Mouse (Mus musculus) C2C12 (cell line): ENCODE measurements around the gene Snx17. TPM values are rescaled to one million over a fixed set of nuclear protein-coding genes. Genes with fewer than 3 reads are reported as not detected.

Experiments used
- H3K27me3 ChIP-seq: one replicate; pipeline ENCODE4 v1.6.1; 2011; ENCODE audit not compliant: control insufficient read depth, insufficient read depth, insufficient read length
- H3K36me3 ChIP-seq: one replicate; pipeline ENCODE4 v1.6.1; 2011; ENCODE audit not compliant: control insufficient read depth, insufficient read depth
- H3K4me3 ChIP-seq: one replicate; pipeline ENCODE4 v1.5.1; 2011; ENCODE audit warnings: mild to moderate bottlenecking, control low read depth; ENCODE audit not compliant: poor library complexity, insufficient read depth, severe bottlenecking
- H3K79me2 ChIP-seq: one replicate; pipeline ENCODE4 v1.6.1; 2011; ENCODE audit not compliant: control insufficient read depth, insufficient read depth
- H3K79me3 ChIP-seq: one replicate; pipeline ENCODE4 v1.6.1; 2011; ENCODE audit warnings: low read depth, control low read depth
- H3ac ChIP-seq: one replicate; pipeline ENCODE3; 2011; ENCODE audit warnings: low read depth; ENCODE audit not compliant: control insufficient read depth, insufficient read length
- CEBPB ChIP-seq: IDR thresholded peaks from one replicate; pipeline ENCODE4 v1.6.1; 2011; ENCODE audit warnings: low read depth, mild to moderate bottlenecking, control low read depth, moderate library complexity
- CTCF ChIP-seq: IDR thresholded peaks from one replicate; pipeline ENCODE4 v1.5.1; 2011; ENCODE audit not compliant: control insufficient read depth, insufficient read depth, insufficient read length
- FOSL1 ChIP-seq: IDR thresholded peaks from one replicate; pipeline ENCODE4 v1.8.0; 2011; ENCODE audit warnings: mild to moderate bottlenecking, low read length; ENCODE audit not compliant: poor library complexity, insufficient read depth, severe bottlenecking
- MAX ChIP-seq: IDR thresholded peaks from one replicate; pipeline ENCODE4 v1.6.1; 2011; ENCODE audit warnings: mild to moderate bottlenecking, control low read depth
- MYOD1 ChIP-seq: IDR thresholded peaks from one replicate; pipeline ENCODE4 v1.6.1; 2011; ENCODE audit warnings: low read depth; ENCODE audit not compliant: control insufficient read depth, insufficient read length
- MYOG ChIP-seq: IDR thresholded peaks from one replicate; pipeline ENCODE4 v1.6.1; 2011; ENCODE audit not compliant: control insufficient read depth, insufficient read length; ENCODE audit errors: extremely low read depth
- USF1 ChIP-seq: IDR thresholded peaks from one replicate; pipeline ENCODE4 v1.6.1; 2011; ENCODE audit warnings: low read depth, mild to moderate bottlenecking, control low read depth, moderate library complexity
- polyA plus RNA-seq: library from polyadenylated mRNA; unstranded; fragments of >200 nt; fragmentation: generic; extraction: Trizol; gene quantifications from one replicate; pipeline ENCODE4 v1.2.1, GENCODE M21; 2012; ENCODE audit warnings: missing spikeins

Gene Snx17
- polyA plus RNA-seq, 1 experiment, result 115 TPM

GRCm38 (mm10) chr5:31198616-31199320 is 5.7 kb downstream of the Snx17 start:
- Histone ChIP-seq H3K79me2 (peaks cover 34% of the 10 kb centered on the region), H3K79me3 (peaks cover 19% of the 10 kb centered on the region), H3K4me3 (no peak overlapping the region), H3K36me3 (peaks cover 80% of the 10 kb centered on the region), H3ac (no peak overlapping the region), H3K27me3 (no peaks in the 10 kb centered on the region)
- TF ChIP-seq USF1 (no peak), CEBPB (no peak), MYOG (no peak), MAX (no peak), FOSL1 (no peak), CTCF (no peak), MYOD1 (no peak)

- no peak overlapping the region for H3ac ChIP-seq
- peaks cover 82% of the 10 kb centered on the region for H3K36me3 ChIP-seq
- H3K79me2 ChIP-seq, result peaks cover 28% of the 10 kb centered on the region
- H3K79me3 ChIP-seq, result peaks cover 15% of the 10 kb centered on the region
- no peaks in the 10 kb centered on the region for H3K27me3 ChIP-seq
- TF ChIP-seq CEBPB (no peak), MYOD1 (no peak), CTCF (no peak), MYOG (no peak), FOSL1 (no peak), MAX (no peak), USF1 (no peak)
- H3K4me3 ChIP-seq, result no peak overlapping the region
Observed at GRCm38 (mm10) chr5:31199321-31199892, 6.4 kb downstream of the Snx17 start.

- Histone ChIP-seq H3K79me2 (peaks cover 23% of the 10 kb centered on the region), H3ac (no peak overlapping the region), H3K36me3 (peaks cover 82% of the 10 kb centered on the region), H3K4me3 (no peak overlapping the region), H3K27me3 (no peaks in the 10 kb centered on the region), H3K79me3 (peaks cover 10% of the 10 kb centered on the region)
- no peak for TF ChIP-seq USF1
- no peak for TF ChIP-seq MYOG
- no peak for TF ChIP-seq MAX
- TF ChIP-seq FOSL1, result no peak
- no peak for TF ChIP-seq CEBPB
- TF ChIP-seq MYOD1, result no peak
- no peak for TF ChIP-seq CTCF
Observed at GRCm38 (mm10) chr5:31199893-31200292, 6.9 kb downstream of the Snx17 start.

- Histone ChIP-seq H3K79me2 (peaks cover 19% of the 10 kb centered on the region), H3ac (no peak overlapping the region), H3K27me3 (no peaks in the 10 kb centered on the region), H3K36me3 (peaks cover 82% of the 10 kb centered on the region), H3K4me3 (peak overlapping the region; percentile 14), H3K79me3 (peaks cover 9% of the 10 kb centered on the region)
- TF ChIP-seq MYOD1 (no peak), FOSL1 (no peak)
Observed at GRCm38 (mm10) chr5:31200327-31200768, 7.3 kb downstream of the Snx17 start.

GRCm38 (mm10) chr5:31201042-31201741 is 8.2 kb downstream of the Snx17 start:
- H3K4me3 ChIP-seq, result peak overlapping the region; percentile 66
- peaks cover 9% of the 10 kb centered on the region for H3K79me3 ChIP-seq
- no peaks in the 10 kb centered on the region for H3K27me3 ChIP-seq
- H3ac ChIP-seq, result peak overlapping the region; percentile 69
- peaks cover 19% of the 10 kb centered on the region for H3K79me2 ChIP-seq
- peaks cover 82% of the 10 kb centered on the region for H3K36me3 ChIP-seq
- TF ChIP-seq USF1 (no peak), MYOD1 (no peak), MAX (no peak), CTCF (no peak), FOSL1 (no peak), CEBPB (no peak), MYOG (no peak)
